Mouse (Mus musculus) cerebellum, adult 2 months (tissue): Measurements from ENCODE around the gene Mansc1.

ENCODE experiments used
- CTCF ChIP-seq: fragments of 200-500 bp; IDR thresholded peaks from 2 replicates; pipeline ENCODE4 v1.5.1; 2011; ENCODE audit warnings: low read depth, mild to moderate bottlenecking, control low read depth, low read length, moderate library complexity, borderline replicate concordance; ENCODE audit not compliant: insufficient read depth
- POLR2A ChIP-seq: fragments of 200-500 bp; IDR thresholded peaks from 2 replicates; pipeline ENCODE4 v1.6.1; 2011; ENCODE audit warnings: low read length, control low read depth, borderline replicate concordance; ENCODE audit not compliant: insufficient read depth

DNA sequence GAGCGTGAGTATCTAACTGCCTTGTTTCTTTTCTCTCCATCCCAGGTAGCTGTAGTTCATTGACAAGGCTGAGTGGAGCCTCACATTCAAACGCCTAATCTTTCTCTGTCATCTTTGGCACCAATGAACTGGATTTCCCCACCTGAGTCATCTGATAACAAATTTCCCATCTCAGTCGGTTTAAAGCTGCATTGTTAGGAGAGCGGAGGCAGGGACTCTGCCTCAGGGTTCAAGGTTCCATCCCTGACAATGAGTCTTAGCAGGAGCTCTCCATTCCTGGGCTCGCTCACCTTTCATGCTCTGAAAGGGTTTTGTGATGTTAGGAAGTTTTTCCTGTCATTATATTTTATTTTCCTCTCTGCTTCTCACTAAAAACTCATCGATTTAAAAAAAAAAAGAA is 54.2 kb downstream of the Mansc1 start:
- TF ChIP-seq CTCF (no peak), POLR2A (no peak)
